Mouse (Mus musculus): ENCODE results near the gene Myo1d.

The Myo1d gene

GRCm38 (mm10) chr11:80504519-80505385 lies 275.1 kb downstream of the Myo1d start:
- DNase-seq (ENCODE audit: low spot score in 2 of 2): no peak

DNA sequence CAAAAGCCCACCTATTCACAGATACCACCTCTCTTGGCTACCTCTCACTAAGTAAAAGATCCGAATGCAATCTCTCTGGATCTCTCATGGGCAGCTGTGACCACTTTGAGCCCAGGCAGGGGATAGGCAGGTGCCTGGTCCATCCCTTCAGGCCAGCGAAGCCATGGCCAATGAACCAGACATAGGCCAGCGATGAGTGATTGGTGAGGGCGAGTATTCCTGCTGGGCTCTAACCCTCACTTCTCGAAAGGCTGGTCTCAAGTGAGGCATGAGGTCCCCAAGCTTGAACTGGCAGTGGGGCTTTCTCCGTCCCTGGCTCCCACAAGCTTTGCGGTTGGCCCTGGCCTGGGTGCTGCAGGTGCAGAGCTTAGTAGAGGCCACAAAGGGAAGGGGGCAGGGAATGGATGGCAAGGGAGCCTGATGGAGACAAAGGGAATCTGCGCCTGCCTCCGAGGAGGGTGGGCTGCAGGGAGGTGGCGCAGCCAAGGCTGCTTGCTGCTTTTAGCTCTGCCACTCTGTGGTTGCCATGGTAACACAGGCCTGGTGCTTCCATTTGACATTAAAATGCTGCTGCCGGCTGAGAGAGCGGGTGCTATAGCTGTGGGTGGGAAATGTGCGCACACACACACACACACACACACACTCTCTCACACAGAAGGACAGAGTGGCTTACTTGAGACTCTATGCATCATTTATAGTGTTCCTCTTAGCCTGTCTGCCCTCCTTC lies 275.9 kb downstream of the Myo1d start:
- DNase-seq (ENCODE audit: low spot score in 2 of 2): peak in 1 of 2 experiments; percentile 42

- no peak for DNase-seq (ENCODE audit: low spot score in 2 of 2)
These were observed 276.5 kb downstream of the Myo1d start for GRCm38 (mm10) chr11:80503281-80503680.

DNA sequence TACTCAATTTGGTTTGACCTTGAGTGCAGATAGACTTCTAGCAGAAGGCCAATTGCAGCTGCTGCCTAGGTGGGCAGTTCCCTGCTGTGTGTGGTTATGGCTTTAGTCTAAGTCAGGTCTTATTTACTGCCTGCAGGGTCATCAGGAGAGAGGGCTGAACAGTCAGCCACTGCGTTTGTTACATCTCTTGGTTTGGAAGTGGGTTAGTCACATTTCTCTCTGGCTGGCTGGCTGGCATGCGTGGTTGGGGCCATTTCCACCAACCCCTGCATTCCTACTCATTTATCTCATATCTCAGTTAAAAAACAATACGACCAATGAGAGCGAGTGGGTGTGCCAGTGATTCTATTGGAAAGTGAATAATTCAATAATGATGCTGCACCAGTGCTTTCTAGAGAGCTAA lies 280.3 kb downstream of the Myo1d start:
- DNase-seq (ENCODE audit: low spot score in 2 of 2): no peak

GRCm38 (mm10) chr11:80498328-80499070 lies 281.3 kb downstream of the Myo1d start:
- no peak for DNase-seq (ENCODE audit: low spot score in 2 of 2)

DNA sequence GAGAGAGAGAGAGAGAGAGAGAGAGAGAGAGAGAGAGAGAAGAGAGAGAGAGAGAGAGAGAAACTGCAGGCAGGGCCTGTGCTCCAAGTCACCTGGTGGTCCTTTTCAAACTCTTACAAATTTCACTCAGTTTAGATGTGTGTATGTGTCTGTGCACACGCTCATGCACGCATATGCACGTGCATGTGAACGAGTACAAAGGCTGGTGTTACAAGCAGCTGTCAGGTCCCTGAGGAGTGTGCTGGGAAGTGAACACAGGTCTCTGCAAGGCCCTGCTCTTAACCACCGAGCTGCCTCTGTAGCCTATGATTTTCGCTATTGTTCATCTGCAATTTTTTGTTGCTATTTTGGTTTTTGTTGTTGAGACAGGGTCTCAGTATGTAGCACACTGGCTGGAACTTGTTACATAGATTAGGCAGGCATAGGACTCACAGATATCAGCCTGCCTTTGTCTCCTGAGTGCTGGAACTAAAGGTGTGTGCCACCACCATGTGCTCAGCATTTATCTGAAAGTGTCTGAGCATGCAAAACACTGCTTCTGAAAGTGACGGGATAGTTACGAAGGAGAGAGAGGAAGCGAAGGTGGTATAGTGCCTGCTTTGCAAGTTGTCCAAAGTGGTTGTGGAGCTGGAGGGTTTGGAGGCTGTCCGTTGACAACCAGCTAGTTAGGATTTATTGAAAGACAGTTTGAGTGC lies 282.5 kb downstream of the Myo1d start:
- no peak for DNase-seq (ENCODE audit: low spot score in 2 of 2)

- no peak for DNase-seq (ENCODE audit: low spot score in 2 of 2)
These were observed 283.2 kb downstream of the Myo1d start for GRCm38 (mm10) chr11:80496640-80497039.

GRCm38 (mm10) chr11:80495972-80496371 lies 283.9 kb downstream of the Myo1d start:
- no peak for DNase-seq (ENCODE audit: low spot score in 2 of 2)

GRCm38 (mm10) chr11:80494852-80495251 lies 285.0 kb downstream of the Myo1d start:
- DNase-seq (ENCODE audit: low spot score in 2 of 2): peak in 1 of 2 experiments; percentile 44

DNA sequence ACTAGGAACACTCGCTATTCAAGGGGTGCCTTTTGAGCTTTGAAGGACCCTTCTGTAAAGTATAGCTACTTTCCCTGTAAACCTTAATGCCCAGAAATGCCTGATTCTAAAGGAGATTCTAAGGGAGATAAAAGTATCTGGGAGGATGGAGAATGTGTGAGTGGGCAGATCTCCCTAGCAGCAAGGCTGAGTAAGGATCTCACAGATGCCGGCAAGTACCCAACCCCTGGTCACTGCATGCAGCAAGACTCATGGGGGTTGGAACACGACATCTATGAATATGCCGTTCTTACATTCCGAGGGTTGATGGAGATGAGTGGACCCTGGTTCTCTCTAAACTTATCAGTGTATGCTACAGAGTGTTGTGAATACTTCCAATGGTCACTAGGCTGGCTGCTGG lies 286.6 kb downstream of the Myo1d start:
- no peak for DNase-seq (ENCODE audit: low spot score in 2 of 2)

DNA sequence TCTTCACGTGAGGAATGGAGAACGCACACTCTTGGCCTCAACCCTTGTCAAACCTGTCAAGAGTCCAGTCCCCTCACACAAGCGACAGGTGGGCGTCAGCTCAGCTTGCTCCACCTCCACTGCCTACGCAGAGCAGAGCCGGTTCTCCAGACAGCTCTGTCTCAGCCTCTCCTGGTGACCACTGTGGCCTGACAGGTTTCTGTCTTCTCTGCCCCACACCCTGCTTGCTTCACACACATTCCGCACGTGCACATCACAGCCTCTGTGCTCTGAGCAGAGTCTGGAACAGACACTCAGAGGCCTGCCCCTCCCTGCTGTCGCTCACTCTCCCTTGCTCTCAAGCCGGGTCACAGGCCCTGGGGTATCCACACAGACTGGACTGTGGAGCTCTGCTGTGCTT lies 289.0 kb downstream of the Myo1d start:
- no peak for DNase-seq (ENCODE audit: low spot score in 2 of 2)

DNA sequence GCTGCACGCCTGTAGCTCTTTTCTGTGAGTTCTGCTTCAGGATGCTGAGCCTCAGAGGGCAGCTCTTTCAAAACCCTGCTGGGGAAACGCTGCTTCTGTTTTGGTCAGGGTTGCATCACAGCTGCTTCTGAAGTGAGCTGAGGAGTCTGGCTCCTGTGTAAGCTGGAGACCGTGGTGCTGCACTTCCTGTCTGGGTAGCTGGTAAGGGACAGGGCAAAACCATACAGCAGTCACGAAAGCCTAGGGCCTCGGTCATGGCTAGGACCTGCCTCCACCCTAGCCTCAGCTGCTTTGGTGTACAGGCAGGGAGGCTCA lies 290.0 kb downstream of the Myo1d start:
- DNase-seq (ENCODE audit: low spot score in 2 of 2): peak in 1 of 2 experiments; percentile 44

DNA sequence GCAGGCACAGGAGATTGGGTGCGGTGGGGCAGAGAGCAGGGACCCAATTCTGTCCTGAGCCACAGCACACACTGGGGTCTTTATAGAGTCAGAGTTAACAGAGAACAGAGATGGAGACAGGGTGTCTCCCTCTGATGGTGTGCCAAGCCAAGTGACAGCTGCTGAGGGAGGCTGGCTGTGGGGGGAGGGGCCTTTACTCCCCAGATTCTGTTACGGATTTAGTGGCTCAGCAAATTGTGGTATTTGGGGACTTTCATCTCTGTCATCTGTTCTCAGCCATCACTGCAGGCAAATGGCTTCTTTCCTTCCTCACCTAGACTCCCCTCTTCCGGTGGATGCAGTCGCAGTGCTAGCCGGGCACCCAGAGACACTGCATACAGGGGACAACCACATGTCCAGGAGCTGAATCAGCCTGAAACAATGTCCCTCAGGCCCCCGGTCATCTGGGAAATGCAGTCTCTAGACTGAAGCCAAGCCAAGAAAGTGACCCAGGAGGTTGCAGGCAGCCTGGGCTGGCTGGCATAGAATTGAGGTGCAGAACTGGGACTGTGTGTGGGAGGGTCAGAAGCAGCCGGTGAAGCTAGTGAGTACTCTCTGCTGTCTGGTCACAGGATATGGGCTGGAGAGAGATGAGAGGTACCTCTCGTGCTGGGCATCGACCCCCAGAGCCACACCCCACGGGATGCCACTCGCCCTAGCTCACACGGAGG lies 290.5 kb downstream of the Myo1d start:
- no peak for DNase-seq (ENCODE audit: low spot score in 2 of 2)

- DNase-seq (ENCODE audit: low spot score in 2 of 2): no peak
These were observed 291.8 kb downstream of the Myo1d start for GRCm38 (mm10) chr11:80487904-80488587.

DNA sequence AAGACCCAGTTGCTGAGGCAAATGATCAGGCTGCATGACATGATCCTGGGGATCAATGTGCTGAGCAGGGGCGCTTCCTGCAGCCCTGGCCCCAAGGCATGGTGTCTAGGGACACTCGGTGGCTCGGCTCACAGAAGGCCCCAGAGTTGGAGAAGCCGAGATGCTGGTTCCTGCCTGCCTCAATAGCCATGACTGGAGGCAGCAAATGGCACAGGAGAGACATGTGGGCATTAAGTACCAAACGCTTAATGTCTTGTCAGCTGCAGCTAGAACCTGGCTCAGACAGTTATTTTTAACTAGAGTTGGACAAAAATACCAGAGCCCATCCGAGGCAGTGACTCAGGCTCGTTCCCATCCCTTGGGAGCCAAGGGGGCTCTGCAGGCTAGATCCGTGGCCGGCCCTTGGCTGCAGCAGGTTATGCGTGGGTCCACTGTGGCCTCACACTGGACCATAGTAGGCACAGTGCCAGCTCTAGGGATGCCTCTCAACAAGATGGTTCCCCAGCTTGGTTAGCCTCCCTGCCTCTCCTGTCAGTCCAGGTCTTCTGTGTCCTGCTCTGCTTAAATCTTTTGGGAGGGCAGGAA lies 294.1 kb downstream of the Myo1d start:
- no peak for DNase-seq (ENCODE audit: low spot score in 2 of 2)

DNA sequence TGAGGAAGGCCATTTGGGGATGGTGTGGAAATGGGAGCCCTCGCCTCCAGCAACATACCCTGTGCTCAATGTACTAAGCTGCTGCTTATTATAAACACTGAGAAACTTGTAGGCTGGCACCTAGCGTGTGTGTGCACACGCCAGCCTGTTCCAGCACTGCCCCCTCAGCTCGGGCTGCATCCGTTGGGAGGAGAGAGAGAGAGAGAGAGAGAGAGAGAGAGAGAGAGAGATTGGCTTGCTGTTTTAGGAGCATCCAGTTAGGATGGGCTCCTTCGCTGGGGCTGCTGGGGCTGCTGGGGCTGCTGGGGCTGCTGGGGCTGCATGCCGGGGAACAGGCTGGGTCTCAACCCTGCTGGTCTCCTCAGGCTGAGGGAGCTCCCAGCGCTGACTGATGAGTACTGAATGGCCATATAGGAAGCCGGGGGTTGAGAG lies 294.7 kb downstream of the Myo1d start:
- no peak for DNase-seq (ENCODE audit: low spot score in 2 of 2)

GRCm38 (mm10) chr11:80484191-80484791 lies 295.5 kb downstream of the Myo1d start:
- no peak for DNase-seq (ENCODE audit: low spot score in 2 of 2)

DNA sequence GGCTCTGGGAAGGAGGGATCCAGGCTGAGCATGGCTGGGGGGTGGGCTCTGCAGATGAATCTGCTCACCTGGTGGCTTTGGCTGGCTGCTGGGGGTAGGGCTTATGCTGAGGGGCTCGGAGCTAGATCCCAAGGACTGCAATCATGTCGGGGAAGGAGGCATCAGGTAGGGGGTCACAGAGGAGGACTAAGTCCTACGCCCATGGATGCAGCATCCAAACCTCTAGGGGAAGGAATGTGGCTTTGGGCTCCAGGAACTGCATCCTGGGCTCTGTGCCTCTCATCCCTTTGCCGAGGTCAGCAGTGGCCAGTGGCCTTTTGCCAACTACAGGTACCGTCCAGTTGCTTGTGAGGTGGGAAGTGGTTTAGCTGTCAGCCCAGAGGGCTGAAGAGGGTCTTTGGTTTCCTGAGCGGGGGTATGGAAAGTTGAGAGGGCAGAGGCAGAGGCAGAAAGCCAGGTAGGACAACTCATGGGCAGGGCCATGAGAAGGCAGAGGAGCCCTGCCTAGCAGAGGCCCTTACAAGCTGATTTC lies 296.2 kb downstream of the Myo1d start:
- DNase-seq (ENCODE audit: low spot score in 2 of 2): no peak

GRCm38 (mm10) chr11:80482921-80483320 lies 296.9 kb downstream of the Myo1d start:
- no peak for DNase-seq (ENCODE audit: low spot score in 2 of 2)

GRCm38 (mm10) chr11:80482347-80482746 lies 297.5 kb downstream of the Myo1d start:
- DNase-seq (ENCODE audit: low spot score in 2 of 2): no peak

Measured in spleen, postnatal 10 days (tissue).